Mouse (Mus musculus) hindbrain, postnatal 0 days (tissue): Measurements from ENCODE around the gene Dusp8. TPM values are rescaled to one million over a fixed set of nuclear protein-coding genes. Genes with fewer than 3 reads are reported as not detected.

ENCODE experiments used
- ATAC-seq: fragments of 200-750 bp; cut with Nextera tagmentation; 2 replicates; pipeline ENCODE4 v1.8.0; 2017; ENCODE audit warnings: mild to moderate bottlenecking, moderate TSS enrichment, moderate library complexity
- DNase-seq: peaks from one replicate; pipeline ENCODE4 v3.0.0-alpha.2; 2015; ENCODE audit warnings: low spot score
- H3K27ac ChIP-seq: fragments of 300-500 bp; sonication (generic); 2 replicates; pipeline ENCODE4 v1.5.1; 2014; ENCODE audit warnings: mild to moderate bottlenecking
- H3K27me3 ChIP-seq: fragments of 300-500 bp; sonication (generic); 2 replicates; pipeline ENCODE4 v1.6.1; 2014; ENCODE audit warnings: low read length, mixed read lengths; ENCODE audit not compliant: insufficient read depth
- H3K36me3 ChIP-seq: fragments of 300-500 bp; sonication (generic); 2 replicates; pipeline ENCODE4 v1.6.1; 2014; ENCODE audit warnings: low read length, mixed read lengths; ENCODE audit not compliant: insufficient read depth
- H3K4me1 ChIP-seq: fragments of 300-500 bp; sonication (generic); 2 replicates; pipeline ENCODE4 v1.6.1; 2014; ENCODE audit warnings: antibody characterized with exemption, low read length, mixed read lengths; ENCODE audit not compliant: insufficient read depth
- H3K4me2 ChIP-seq: fragments of 300-500 bp; sonication (generic); 2 replicates; pipeline ENCODE4 v1.6.1; 2014; ENCODE audit warnings: low read depth, mild to moderate bottlenecking, low read length, moderate library complexity, mixed read lengths
- H3K4me3 ChIP-seq: fragments of 300-500 bp; sonication (generic); 2 replicates; pipeline ENCODE4 v1.5.1; 2014; ENCODE audit warnings: low read length
- H3K9ac ChIP-seq: fragments of 300-500 bp; sonication (generic); replicated peaks from 2 replicates; pipeline ENCODE4 v1.6.1; 2014; ENCODE audit warnings: mild to moderate bottlenecking, low read length, moderate library complexity, mixed read lengths
- H3K9me3 ChIP-seq: fragments of 300-500 bp; sonication (generic); 2 replicates; pipeline ENCODE4 v1.6.1; 2016; ENCODE audit warnings: low read length, mixed read lengths
- CTCF ChIP-seq: IDR thresholded peaks from 2 replicates; pipeline ENCODE4 v1.5.1; 2016; ENCODE audit warnings: antibody characterized with exemption, control low read depth, low read depth
- WGBS: fragments of 180-500 bp; shearing (Covaris S2); extraction: QIAGEN DNeasy Blood & Tissue Kit; methylation state at CpG from one replicate; pipeline ENCODE4 v1.1.7; 2014; 5-methylcytosine and 5-hydroxymethylcytosine counted together
- polyA plus RNA-seq: library from polyadenylated mRNA; unstranded; fragments of >200 nt; fragmentation: Nextera tagmentation; extraction: Ambion mirVana; gene quantifications from 2 replicates; pipeline ENCODE4 v1.2.1, GENCODE M21; 2015
- total RNA-seq: library from RNA; depleted of rRNA; stranded (reverse); fragments of >200 nt; gene quantifications from 2 replicates; pipeline ENCODE4 v1.2.3, GENCODE M21; 2014; rRNA removed

Dusp8 gene
- total and polyA plus RNA-seq, 2 experiments from 2014 or later: 94.6 to 129 TPM

DNA sequence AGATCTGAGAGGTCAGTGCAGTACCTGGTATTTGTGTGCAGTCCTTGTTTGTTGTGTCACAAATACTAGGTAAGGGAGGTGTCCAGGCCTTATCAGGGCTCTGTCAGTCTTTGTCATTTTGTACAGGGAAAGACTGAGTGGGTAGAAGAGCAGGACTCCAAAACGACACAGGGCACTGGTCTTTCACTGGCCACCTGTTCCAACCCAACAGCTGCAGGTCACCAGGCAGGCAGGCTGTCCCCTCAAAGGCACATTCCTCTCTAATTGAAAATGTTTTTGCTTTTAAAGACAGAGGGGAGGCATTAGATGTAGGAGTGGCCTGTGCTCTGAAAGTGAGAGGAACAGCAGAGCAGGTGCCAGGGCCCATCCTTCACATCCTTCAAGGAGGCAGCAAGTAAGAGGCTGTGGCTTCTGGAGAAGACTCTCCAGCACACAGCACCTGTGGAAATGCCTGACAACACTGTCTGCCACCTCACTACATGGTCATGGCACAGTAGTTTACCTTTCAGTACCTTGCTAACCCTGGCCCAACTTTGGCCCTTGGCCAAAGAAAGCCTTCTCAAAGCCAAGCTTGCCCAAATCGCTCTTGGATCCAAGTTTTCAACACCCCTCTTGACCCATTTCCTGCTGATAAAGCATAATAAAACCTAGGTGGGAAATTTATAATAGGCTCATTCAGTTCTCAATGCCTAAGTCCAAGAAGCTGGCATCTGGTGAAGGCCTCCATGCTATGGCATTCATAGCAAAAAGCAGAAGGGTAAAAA is 60.4 kb downstream of the Dusp8 start:
- no peaks in the 10 kb centered on the region for H3K9me3 ChIP-seq
- no peak overlapping the region for H3K9ac ChIP-seq
- WGBS: 60% methylated on average over 2 of the region's 2 CpGs
- no peak overlapping the region for H3K4me2 ChIP-seq
- no peak overlapping the region for H3K4me3 ChIP-seq
- no peak for TF ChIP-seq CTCF
- no peaks in the 10 kb centered on the region for H3K4me1 ChIP-seq
- no peaks in the 10 kb centered on the region for H3K27me3 ChIP-seq
- DNase-seq (no peak), ATAC-seq (no peak)
- no peak overlapping the region for H3K27ac ChIP-seq
- H3K36me3 ChIP-seq: no peaks in the 10 kb centered on the region

DNA sequence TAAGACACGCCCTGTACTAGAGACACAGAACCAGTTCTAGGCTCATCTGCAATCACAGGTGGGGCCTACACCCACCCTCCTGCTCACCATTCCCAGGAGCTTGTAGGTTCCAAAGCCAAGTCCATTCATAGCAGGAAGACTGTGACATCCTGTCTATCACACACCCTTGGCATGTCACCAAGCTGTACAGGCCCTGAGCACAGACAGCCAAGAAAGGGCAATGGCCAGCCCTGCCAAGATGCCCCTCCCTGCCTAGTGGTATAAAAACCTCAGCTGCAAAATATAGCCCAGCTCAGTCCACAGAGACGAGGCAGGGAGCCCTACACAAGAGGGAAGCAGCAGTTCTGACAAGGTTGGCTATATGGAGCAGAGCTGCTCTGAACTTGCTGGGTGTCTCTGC is 61.4 kb downstream of the Dusp8 start:
- DNase-seq: peak; percentile 16
- ATAC-seq: no peak; the same call in 1 of the 2 replicates

DNA sequence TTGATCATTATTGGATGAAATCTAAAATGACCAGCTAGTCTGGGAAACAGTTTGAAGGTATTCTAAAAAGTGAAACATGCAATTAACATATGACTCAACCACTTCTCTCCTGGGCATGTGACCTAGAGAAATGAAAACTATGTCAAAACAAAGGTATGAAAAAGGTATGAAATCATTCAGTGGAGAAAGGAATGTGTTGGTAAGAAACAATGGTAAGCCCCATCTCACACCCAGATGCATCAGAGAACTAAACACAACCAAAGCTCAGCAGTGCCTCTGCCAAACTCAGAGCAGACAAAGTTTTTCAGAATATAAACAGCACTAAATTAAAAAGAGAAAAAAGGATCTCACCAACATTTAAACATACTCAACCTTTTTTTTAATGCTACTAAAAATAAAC is 65.6 kb downstream of the Dusp8 start:
- Histone ChIP-seq H3K27ac (no peak overlapping the region), H3K9me3 (no peaks in the 10 kb centered on the region), H3K27me3 (no peaks in the 10 kb centered on the region), H3K4me2 (no peak overlapping the region), H3K9ac (no peak overlapping the region), H3K4me1 (0 out of 2 replicates have a peak, but pooled peaks cover 6% of the 10 kb centered on the region), H3K4me3 (no peak overlapping the region), H3K36me3 (no peaks in the 10 kb centered on the region)
- DNase-seq (no peak), ATAC-seq (no peak)
- no peak for TF ChIP-seq CTCF

More for the DNA sequence above, 61.4 kb downstream of the Dusp8 start:
- Histone ChIP-seq H3K9ac (no peak overlapping the region), H3K36me3 (no peaks in the 10 kb centered on the region), H3K27ac (no peak overlapping the region), H3K4me2 (no peak overlapping the region), H3K9me3 (no peaks in the 10 kb centered on the region), H3K27me3 (no peaks in the 10 kb centered on the region), H3K4me1 (no peaks in the 10 kb centered on the region), H3K4me3 (no peak overlapping the region)
- WGBS: 66% methylated on average over 2 of the region's 2 CpGs
- TF ChIP-seq CTCF: no peak

Other genes starting within 250 kb of the Dusp8 start
- 120 and 121 TPM in 2 replicates for gene Tollip, start 177.3 kb downstream of the Dusp8 start, total RNA-seq
- 68.5 and 72.6 TPM in 2 replicates for gene Tollip, start 177.3 kb downstream of the Dusp8 start, polyA plus RNA-seq
- 136 and 143 TPM in 2 replicates for gene Brsk2, start 146.1 kb downstream of the Dusp8 start, total RNA-seq
- gene Brsk2, start 146.1 kb downstream of the Dusp8 start, polyA plus RNA-seq: 17.9 and 18.0 TPM in 2 replicates
- 41.1 and 45.5 TPM in 2 replicates for gene Mob2, start 34.8 kb downstream of the Dusp8 start, total RNA-seq
- 43.4 and 44.1 TPM in 2 replicates for gene Mob2, start 34.8 kb downstream of the Dusp8 start, polyA plus RNA-seq
- not detected in 2 replicates for gene Gm45618, start 24.9 kb upstream of the Dusp8 start, total RNA-seq
- not detected in 2 replicates for gene Gm45618, start 24.9 kb upstream of the Dusp8 start, polyA plus RNA-seq
- not detected in 2 replicates for gene Gm39115, start 40.2 kb upstream of the Dusp8 start, total RNA-seq
- not detected in 2 replicates for gene Gm39115, start 40.2 kb upstream of the Dusp8 start, polyA plus RNA-seq
- gene Gm45337, start 48.8 kb upstream of the Dusp8 start, total RNA-seq: not detected in 2 replicates
- not detected in 2 replicates for gene Gm45337, start 48.8 kb upstream of the Dusp8 start, polyA plus RNA-seq
- gene Gm29735, start 61.3 kb upstream of the Dusp8 start, total RNA-seq: not detected in 2 replicates
- gene Gm29735, start 61.3 kb upstream of the Dusp8 start, polyA plus RNA-seq: not detected in 2 replicates
- not detected in 2 replicates for gene Gm4553, start 69.9 kb upstream of the Dusp8 start, total RNA-seq
- gene Gm4553, start 69.9 kb upstream of the Dusp8 start, polyA plus RNA-seq: not detected in 2 replicates
- not detected in 2 replicates for gene Krtap5-2, start 80.2 kb upstream of the Dusp8 start, total RNA-seq
- gene Krtap5-2, start 80.2 kb upstream of the Dusp8 start, polyA plus RNA-seq: not detected in 2 replicates
- not detected in 2 replicates for gene Gm10153, start 94.5 kb upstream of the Dusp8 start, total RNA-seq
- not detected in 2 replicates for gene Gm10153, start 94.5 kb upstream of the Dusp8 start, polyA plus RNA-seq
- gene Krtap5-3, start 105.5 kb upstream of the Dusp8 start, total RNA-seq: not detected in 2 replicates
- gene Krtap5-3, start 105.5 kb upstream of the Dusp8 start, polyA plus RNA-seq: not detected in 2 replicates
- not detected in 2 replicates for gene Gm7579, start 116.0 kb upstream of the Dusp8 start, total RNA-seq
- not detected in 2 replicates for gene Gm7579, start 116.0 kb upstream of the Dusp8 start, polyA plus RNA-seq
- gene Krtap5-5, start 134.1 kb upstream of the Dusp8 start, total RNA-seq: not detected in 2 replicates
- gene Krtap5-5, start 134.1 kb upstream of the Dusp8 start, polyA plus RNA-seq: not detected in 2 replicates
- gene Gm40460, start 145.2 kb upstream of the Dusp8 start, total RNA-seq: not detected in 2 replicates
- gene Gm40460, start 145.2 kb upstream of the Dusp8 start, polyA plus RNA-seq: not detected in 2 replicates
- gene Gm2431, start 162.5 kb upstream of the Dusp8 start, total RNA-seq: not detected in 2 replicates
- gene Gm2431, start 162.5 kb upstream of the Dusp8 start, polyA plus RNA-seq: not detected in 2 replicates
- not detected in 2 replicates for gene Gm4559, start 178.5 kb upstream of the Dusp8 start, total RNA-seq
- not detected in 2 replicates for gene Gm4559, start 178.5 kb upstream of the Dusp8 start, polyA plus RNA-seq
- not detected in 2 replicates for gene Krtap5-1, start 201.3 kb upstream of the Dusp8 start, total RNA-seq
- gene Krtap5-1, start 201.3 kb upstream of the Dusp8 start, polyA plus RNA-seq: not detected in 2 replicates
- not detected in 2 replicates for gene Krtap5-4, start 207.7 kb upstream of the Dusp8 start, total RNA-seq
- gene Krtap5-4, start 207.7 kb upstream of the Dusp8 start, polyA plus RNA-seq: not detected in 2 replicates